Comparison of ENCODE assay signal across 13 mouse cellular contexts in the genomic region with DNA sequence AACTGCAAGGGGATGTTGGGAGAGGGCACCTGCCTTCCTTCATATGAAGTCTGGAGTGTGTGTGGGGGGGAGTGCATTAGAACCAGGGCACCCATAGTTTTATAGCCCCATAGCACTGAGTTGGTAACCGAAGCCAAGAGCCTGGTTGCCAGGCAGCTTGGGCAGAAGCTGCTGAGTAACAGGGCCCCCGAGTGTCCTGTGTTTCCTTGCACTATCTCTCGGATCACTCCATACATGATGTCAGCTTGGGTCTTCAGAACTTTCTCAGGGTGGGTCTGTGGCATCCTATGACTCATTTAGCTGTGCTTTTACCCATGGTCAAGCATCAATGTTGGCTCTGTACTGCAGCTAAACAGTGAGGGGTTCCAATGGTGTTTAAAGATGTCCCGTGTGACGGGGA. TPM values are rescaled to one million over a fixed set of nuclear protein-coding genes. Genes with fewer than 3 reads are reported as not detected.
DNase-seq lines count a peak whose midpoint lies in the region; ATAC-seq and TF ChIP-seq lines count a peak whose summit lies in the region.
"Had no signal": no experiment of that assay in that cellular context is flagged by ENCODE, and none has a peak within 500 bp of the region (broad histone marks: within the 10 kb centered on the region; RNA-seq: fewer than 3 reads in every experiment).

No protein-coding gene starts in this region.

- TF ChIP-seq POLR2A in kidney, adult 2 months (IDR thresholded peaks at IDR 0.05; ENCODE audit: low read depth, low read length) = no peak

- TF ChIP-seq CTCF in kidney, adult 2 months (conservative IDR thresholded peaks at IDR 0.05; ENCODE audit: insufficient read depth, insufficient read length, low read depth, low read length) = no peak
- TF ChIP-seq CTCF in G1E (IDR thresholded peaks at IDR 0.05; ENCODE audit: low read depth, low read length) = no peak

- ATAC-seq in G1E (ENCODE audit: extremely low read depth, insufficient number of reproducible peaks, low FRiP score, poor library complexity, severe bottlenecking) = no peak
- ATAC-seq in liver, embryonic 12.5 days = no peak

- no peak for DNase-seq in kidney, adult 2 months
- DNase-seq in kidney, adult 9 months = no peak
- DNase-seq in 416B (ENCODE audit: low read depth) (peak; percentile 72), G1E (ENCODE audit: low spot score) (no peak), adipocyte (ENCODE audit: low spot score) (no peak)
- no peak for DNase-seq in thymus, postnatal 0 days (ENCODE audit: low spot score)
- DNase-seq: gastrocnemius, postnatal 25 days; kidney, adult 11 months; lung, postnatal 4 days; right cerebral cortex, postnatal 14 days had no signal

- H3K27ac ChIP-seq in kidney, adult 2 months (ENCODE audit: insufficient read depth, low read depth, low read length) = peak overlapping the region; percentile 77; the same call in 1 of the 2 replicates
- peak overlapping the region; percentile 80 for H3K27ac ChIP-seq in liver, embryonic 12.5 days
- H3K27ac ChIP-seq: forebrain, embryonic 12.5 days had no signal

- no peaks in the 10 kb centered on the region for H3K27me3 ChIP-seq in kidney, adult 2 months (replicated peaks; ENCODE audit: control insufficient read depth, insufficient read depth, low read length)
- peaks cover 11% of the 10 kb centered on the region for H3K27me3 ChIP-seq in G1E (ENCODE audit: insufficient read depth, low read length)
- H3K27me3 ChIP-seq in liver, embryonic 12.5 days (replicated peaks) = no peaks in the 10 kb centered on the region
- H3K27me3 ChIP-seq: forebrain, embryonic 12.5 days had no signal

- peaks cover 2% of the 10 kb centered on the region; the same call in 1 of the 2 replicates for H3K9me3 ChIP-seq in G1E (replicated peaks)
- H3K9me3 ChIP-seq in liver, embryonic 12.5 days (replicated peaks) = no peaks in the 10 kb centered on the region
- H3K9me3 ChIP-seq: forebrain, embryonic 12.5 days had no signal

- H3K4me2 ChIP-seq in liver, embryonic 12.5 days = peak overlapping the region; percentile 95
- H3K4me2 ChIP-seq: forebrain, embryonic 12.5 days had no signal

- 58% methylated on average over 5 of the region's 5 CpGs for WGBS in kidney, adult 2 months
- 41% methylated on average over 5 of the region's 5 CpGs for WGBS in liver, embryonic 12.5 days (ENCODE audit: insufficient replicate concordance)

- peaks cover 41% of the 10 kb centered on the region for H3K4me1 ChIP-seq in kidney, adult 2 months (ENCODE audit: control insufficient read depth, insufficient read depth, low read length)
- peaks cover 97% of the 10 kb centered on the region for H3K4me1 ChIP-seq in G1E (ENCODE audit: insufficient read depth, low read depth, low read length)
- peaks cover 99% of the 10 kb centered on the region for H3K4me1 ChIP-seq in liver, embryonic 12.5 days

- H3K36me3 ChIP-seq in kidney, adult 2 months (ENCODE audit: control insufficient read depth, insufficient read depth, low read length) = no peaks in the 10 kb centered on the region
- H3K36me3 ChIP-seq in G1E (replicated peaks) = peaks cover 71% of the 10 kb centered on the region
- H3K36me3 ChIP-seq in liver, embryonic 12.5 days = peaks cover 28% of the 10 kb centered on the region

- H3K4me3 ChIP-seq in kidney, adult 2 months (ENCODE audit: insufficient read depth, low read depth, low read length) = no peak overlapping the region
- peak overlapping the region; percentile 41; the same call in 1 of the 2 replicates for H3K4me3 ChIP-seq in G1E (ENCODE audit: low read depth, low read length)
- no peak overlapping the region for H3K4me3 ChIP-seq in liver, embryonic 12.5 days
- H3K4me3 ChIP-seq: forebrain, embryonic 12.5 days had no signal

- no peak overlapping the region; the same call in 1 of the 2 replicates for H3K9ac ChIP-seq in liver, embryonic 12.5 days
- H3K9ac ChIP-seq: forebrain, embryonic 12.5 days had no signal

RNA-seq across cellular contexts. Expression of a gene that starts 4.5 kb away (rescaled TPM):
- polyA plus RNA-seq in kidney, adult 2 months (2012; rRNA removed) = 801 and 824 TPM in 2 replicates
- total RNA-seq in G1E (2014; fragmentation: Nextera tagmentation) (166 and 192 TPM in 2 replicates), G1E (2017) (185 and 191 TPM in 2 replicates)
- polyA plus RNA-seq in G1E (2012) = 152 and 187 TPM in 2 replicates
- 154 TPM in 2 replicates for polyA plus RNA-seq in liver, embryonic 12.5 days (2016; fragmentation: Nextera tagmentation; extraction: Ambion mirVana)
- polyA plus RNA-seq in thymus, postnatal 0 days (2015; fragmentation: Nextera tagmentation; extraction: Ambion mirVana) = 228 and 233 TPM in 2 replicates

RNA-seq across cellular contexts. Expression of a gene that starts 12.0 kb away (rescaled TPM):
- 64.8 and 74.5 TPM in 2 replicates for polyA plus RNA-seq in kidney, adult 2 months (2012; rRNA removed)
- total RNA-seq in G1E (2014; fragmentation: Nextera tagmentation) (13.4 and 18.8 TPM in 2 replicates), G1E (2017) (25.0 and 36.3 TPM in 2 replicates)
- 207 and 271 TPM in 2 replicates for polyA plus RNA-seq in G1E (2012)
- polyA plus RNA-seq in liver, embryonic 12.5 days (2016; fragmentation: Nextera tagmentation; extraction: Ambion mirVana) = 50.2 and 50.5 TPM in 2 replicates
- 68.5 and 72.3 TPM in 2 replicates for polyA plus RNA-seq in thymus, postnatal 0 days (2015; fragmentation: Nextera tagmentation; extraction: Ambion mirVana)

RNA-seq across cellular contexts. Expression of a gene that starts 37.4 kb away (rescaled TPM):
- 0.03 TPM in 2 replicates for polyA plus RNA-seq in kidney, adult 2 months (2012; rRNA removed)
- not detected in 2 replicates for total RNA-seq in G1E (2014; fragmentation: Nextera tagmentation)
- 0.12 and 0.33 TPM in 2 replicates for total RNA-seq in G1E (2017)
- polyA plus RNA-seq in G1E (2012) = not detected in 2 replicates
- polyA plus RNA-seq in liver, embryonic 12.5 days (2016; fragmentation: Nextera tagmentation; extraction: Ambion mirVana) = 1.3 and 1.6 TPM in 2 replicates
- 0.98 and 1.5 TPM in 2 replicates for polyA plus RNA-seq in thymus, postnatal 0 days (2015; fragmentation: Nextera tagmentation; extraction: Ambion mirVana)
- total RNA-seq: left cerebral cortex, adult 18-20 months had no signal

RNA-seq across cellular contexts. Expression of a gene that starts 49.1 kb away (rescaled TPM):
- polyA plus RNA-seq in kidney, adult 2 months (2012; rRNA removed) = 24.0 and 27.5 TPM in 2 replicates
- total RNA-seq in G1E (2014; fragmentation: Nextera tagmentation) (not detected in 2 replicates), G1E (2017) (0.12 TPM in 1 of 2 replicates, not detected in the other)
- polyA plus RNA-seq in G1E (2012) = not detected in 2 replicates
- polyA plus RNA-seq in liver, embryonic 12.5 days (2016; fragmentation: Nextera tagmentation; extraction: Ambion mirVana) = 0.21 and 0.61 TPM in 2 replicates
- 0.29 and 1.0 TPM in 2 replicates for polyA plus RNA-seq in thymus, postnatal 0 days (2015; fragmentation: Nextera tagmentation; extraction: Ambion mirVana)

RNA-seq across cellular contexts. Expression of a gene that starts 52.2 kb away (rescaled TPM):
- polyA plus RNA-seq in kidney, adult 2 months (2012; rRNA removed) = 0.99 and 5.1 TPM in 2 replicates
- total RNA-seq in G1E (2014; fragmentation: Nextera tagmentation) = 104 and 119 TPM in 2 replicates
- total RNA-seq in G1E (2017) = 247 and 297 TPM in 2 replicates
- polyA plus RNA-seq in G1E (2012) = 57.5 and 59.3 TPM in 2 replicates
- polyA plus RNA-seq in liver, embryonic 12.5 days (2016; fragmentation: Nextera tagmentation; extraction: Ambion mirVana) = 105 and 106 TPM in 2 replicates
- 44.5 and 58.2 TPM in 2 replicates for polyA plus RNA-seq in thymus, postnatal 0 days (2015; fragmentation: Nextera tagmentation; extraction: Ambion mirVana)
